Mouse (Mus musculus): ENCODE results near the gene Brca1. TPM values are rescaled to one million over a fixed set of nuclear protein-coding genes. Genes with fewer than 3 reads are reported as not detected.
"Not testable (repeated sequence)": the region's sequence is repeated elsewhere in the genome, so short reads cannot be mapped to it uniquely, and the experiment has no call there.

Gene Brca1
- polyA plus RNA-seq, 1 experiment from 2014 or later = 9.4 TPM

DNA sequence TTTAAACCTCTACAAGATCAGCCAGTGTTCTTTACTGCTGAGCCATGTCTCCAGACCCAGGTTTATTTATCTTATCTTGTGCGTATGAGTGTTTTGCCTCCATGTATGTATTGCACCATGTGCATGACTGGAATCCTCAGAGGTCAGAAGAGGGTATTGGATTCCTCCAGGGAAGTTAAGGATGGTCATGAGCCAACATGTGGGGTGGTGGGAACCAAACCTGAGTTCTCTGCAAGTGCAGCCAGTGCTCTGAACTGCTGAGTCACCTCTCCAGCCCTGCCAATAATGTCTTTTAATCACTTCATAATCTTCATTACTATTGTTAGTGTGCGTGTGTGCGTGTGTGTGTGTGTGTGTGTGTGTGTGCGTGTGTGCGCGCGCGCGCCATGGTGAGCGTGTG lies 100.2 kb downstream of the Brca1 start:
- CTCF ChIA-PET = no interaction called here
- H3K27me3 ChIP-seq = no peaks in the 10 kb centered on the region
- DNase-seq (ENCODE audit: low read depth, low spot score) (no peak), ATAC-seq (no peak)
- in situ Hi-C loops (cut with MboI; ENCODE audit: low pct_unique_long_range_greater_than_20kb) = no loop called here
- POLR2A ChIA-PET = no interaction called here
- TF ChIP-seq CTCF (IDR thresholded peaks at IDR 0.05) = no peak

DNA sequence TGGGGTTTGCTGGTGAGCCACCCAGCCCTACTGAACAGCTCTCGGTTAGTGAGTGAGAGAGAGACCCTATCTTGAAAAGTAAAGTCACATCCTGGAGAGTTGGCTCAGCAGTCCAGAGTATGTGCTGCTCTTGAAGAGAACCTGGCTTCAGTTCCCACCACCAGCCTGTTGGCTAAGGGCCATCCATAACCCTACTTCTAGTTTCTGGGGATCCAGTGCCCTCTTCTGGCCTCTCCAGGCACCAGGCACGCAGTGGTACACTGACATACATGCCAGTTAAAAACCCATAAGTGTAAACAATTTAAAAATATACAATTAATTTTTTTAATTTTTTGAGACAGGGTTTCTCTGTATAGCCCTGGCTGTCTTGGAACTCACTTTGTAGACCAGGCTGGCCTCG lies 101.4 kb downstream of the Brca1 start:
- ChIA-PET POLR2A (interaction anchor here (1.7 kb wide), 1 partner anchor 15 kb away, joined by 8 read pairs; the partner anchor contains the start of genes Rnd2 and Vat1), CTCF (interaction anchor here (1.0 kb wide), 1 partner anchor 9 kb away, joined by 3 read pairs; no protein-coding TSS in a partner anchor)
- in situ Hi-C loops (cut with MboI; ENCODE audit: low pct_unique_long_range_greater_than_20kb) = no loop called here
- H3K27me3 ChIP-seq = no peaks in the 10 kb centered on the region
- DNase-seq (ENCODE audit: low read depth, low spot score) (no peak), ATAC-seq (no peak)
- TF ChIP-seq CTCF (IDR thresholded peaks at IDR 0.05) = no peak

DNA sequence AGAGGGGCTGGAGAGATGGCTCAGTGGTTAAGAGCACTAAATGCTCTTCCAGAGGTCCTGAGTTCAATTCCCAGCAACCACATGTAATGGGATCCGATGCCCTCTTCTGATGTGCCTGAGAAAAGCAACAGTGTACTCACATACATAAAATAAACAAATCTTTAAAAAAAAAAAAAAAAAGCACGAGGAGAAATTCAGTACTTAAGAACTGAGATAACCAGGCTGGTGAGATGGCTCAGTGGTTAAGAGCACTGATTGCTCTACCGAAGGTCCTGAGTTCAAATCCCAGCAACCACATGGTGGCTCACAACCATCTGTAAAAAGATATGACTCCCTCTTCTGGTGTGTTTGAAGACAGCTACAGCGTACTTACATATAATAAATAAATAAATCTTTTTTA lies 102.2 kb downstream of the Brca1 start:
- POLR2A ChIA-PET = interaction anchor here (1.7 kb wide), 1 partner anchor 16 kb away, joined by 8 read pairs; the partner anchor contains the start of genes Rnd2 and Vat1
- ATAC-seq; in situ Hi-C loops (cut with MboI; ENCODE audit: low pct_unique_long_range_greater_than_20kb); H3K27me3 ChIP-seq; DNase-seq (ENCODE audit: low read depth, low spot score): not testable (repeated sequence)
- CTCF ChIA-PET = interaction anchor here (0.7 to 1.0 kb wide), 2 partner anchors 10 to 18 kb away, joined by 3 read pairs; no protein-coding TSS in a partner anchor

DNA sequence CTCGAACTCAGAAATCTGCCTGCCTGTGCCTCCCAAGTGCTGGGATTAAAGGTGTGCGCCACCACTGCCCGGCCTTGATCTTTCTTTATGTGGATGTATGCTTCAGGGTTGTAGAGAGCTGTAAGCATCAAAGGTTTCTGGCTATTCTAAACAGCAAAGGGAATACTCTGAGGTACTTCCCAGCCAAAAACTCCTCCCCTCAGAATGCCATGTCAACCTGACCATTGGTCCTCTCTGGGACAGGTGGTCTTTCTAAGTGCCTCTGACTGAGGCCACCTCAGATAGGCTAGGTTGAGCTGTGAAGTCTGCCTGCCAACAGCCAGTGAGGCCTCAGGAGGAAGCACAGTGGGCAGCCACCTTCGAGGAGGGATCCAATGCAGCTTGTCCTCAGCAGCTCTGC lies 102.9 kb downstream of the Brca1 start:
- no peak for ATAC-seq
- POLR2A ChIA-PET = interaction anchor here (1.0 to 1.7 kb wide), 2 partner anchors 8 to 16 kb away, joined by 3 to 8 read pairs; partner anchors contain the start of genes Rnd2 and Vat1
- H3K27me3 ChIP-seq = no peaks in the 10 kb centered on the region
- in situ Hi-C loops (cut with MboI; ENCODE audit: low pct_unique_long_range_greater_than_20kb) = no loop called here
- CTCF ChIA-PET = interaction anchor here (0.7 kb wide), 1 partner anchor 18 kb away, joined by 3 read pairs; no protein-coding TSS in a partner anchor
- DNase-seq (ENCODE audit: low read depth, low spot score) = no peak
- no peak for TF ChIP-seq CTCF (IDR thresholded peaks at IDR 0.05)

DNA sequence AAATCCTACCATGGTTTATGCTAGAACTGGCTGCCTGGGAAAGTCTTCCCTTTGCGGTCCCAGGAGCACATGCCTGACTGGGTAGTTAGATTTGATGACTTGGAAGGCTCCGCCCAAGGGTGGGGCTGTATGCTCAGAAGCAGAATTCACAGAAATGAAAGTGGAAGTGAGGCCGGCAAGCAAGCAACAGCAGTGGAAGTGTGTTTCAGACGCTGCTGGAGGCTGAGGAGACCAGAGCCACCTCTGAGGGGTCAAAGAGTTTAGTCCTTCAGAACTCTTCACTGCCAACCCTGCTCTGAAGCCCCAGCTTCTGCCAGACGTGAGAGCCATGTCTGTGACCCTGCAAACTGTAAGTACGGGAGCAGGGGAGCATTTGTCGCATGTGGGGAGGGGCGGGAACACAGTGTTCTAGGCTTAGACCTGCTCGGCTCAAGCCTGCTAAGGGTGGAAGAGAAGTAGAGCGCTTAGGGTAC lies 103.4 kb downstream of the Brca1 start, which contains the start of gene Ifi35:
TSS of gene Ifi35 (plus strand) at position 134 of the 473 bp plus-strand sequence.
- in situ Hi-C loops (cut with MboI; ENCODE audit: low pct_unique_long_range_greater_than_20kb) = no loop called here
- H3K27me3 ChIP-seq = no peaks in the 10 kb centered on the region
- ChIA-PET POLR2A (interaction anchor here (0.7 to 1.0 kb wide), 2 partner anchors 8 to 16 kb away, joined by 3 read pairs; partner anchors contain the start of gene Rnd2), CTCF (no interaction called here)
- no peak for DNase-seq (ENCODE audit: low read depth, low spot score)
- peak; percentile 80 for ATAC-seq
- TF ChIP-seq CTCF (IDR thresholded peaks at IDR 0.05) = no peak

DNA sequence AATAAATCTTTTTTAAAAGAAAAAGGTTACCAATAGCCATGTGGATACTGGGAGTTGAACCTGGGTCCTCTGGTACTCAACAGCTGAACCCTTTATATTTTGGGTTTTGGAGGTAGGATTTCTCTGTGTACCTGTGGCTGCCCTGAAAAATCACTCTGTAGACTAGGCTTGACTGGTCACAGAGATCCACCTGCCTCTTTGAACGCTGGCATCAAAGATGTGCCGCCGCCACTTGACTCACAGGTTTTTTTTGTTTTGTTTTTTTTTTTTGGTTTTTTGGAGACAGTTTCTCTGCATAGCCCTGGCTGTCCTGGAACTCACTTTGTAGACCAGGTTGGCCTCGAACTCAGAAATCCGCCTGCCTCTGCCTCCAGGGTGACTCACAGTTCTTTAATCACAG lies 104.0 kb downstream of the Brca1 start:
- DNase-seq (ENCODE audit: low read depth, low spot score) (no peak), ATAC-seq (no peak)
- no peaks in the 10 kb centered on the region for H3K27me3 ChIP-seq
- ChIA-PET POLR2A (interaction anchor here (0.7 to 1.0 kb wide), 2 partner anchors 9 to 17 kb away, joined by 3 read pairs; partner anchors contain the start of gene Rnd2), CTCF (no interaction called here)
- TF ChIP-seq CTCF (IDR thresholded peaks at IDR 0.05) = no peak
- in situ Hi-C loops (cut with MboI; ENCODE audit: low pct_unique_long_range_greater_than_20kb) = no loop called here

DNA sequence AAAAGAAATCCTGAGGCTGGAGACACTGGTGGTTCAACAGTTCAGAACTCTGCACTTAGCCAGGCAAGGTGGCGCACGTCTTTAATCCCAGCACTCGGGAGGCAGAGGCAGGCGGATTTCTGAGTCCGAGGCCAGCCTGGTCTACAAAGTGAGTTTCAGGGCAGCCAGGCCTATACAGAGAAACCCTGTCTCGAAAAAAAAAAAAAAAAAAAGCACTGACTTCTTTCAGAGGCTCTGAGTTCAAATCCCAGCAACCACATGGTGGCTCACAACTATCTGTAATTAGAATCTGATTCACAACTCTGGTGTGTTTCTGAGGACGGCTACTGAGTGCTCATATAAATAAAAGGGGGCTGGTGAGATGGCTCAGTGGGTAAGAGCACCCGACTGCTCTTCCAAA lies 104.9 kb downstream of the Brca1 start:
- ATAC-seq; CTCF ChIA-PET; POLR2A ChIA-PET; H3K27me3 ChIP-seq; DNase-seq (ENCODE audit: low read depth, low spot score); in situ Hi-C loops (cut with MboI; ENCODE audit: low pct_unique_long_range_greater_than_20kb): not testable (repeated sequence)

DNA sequence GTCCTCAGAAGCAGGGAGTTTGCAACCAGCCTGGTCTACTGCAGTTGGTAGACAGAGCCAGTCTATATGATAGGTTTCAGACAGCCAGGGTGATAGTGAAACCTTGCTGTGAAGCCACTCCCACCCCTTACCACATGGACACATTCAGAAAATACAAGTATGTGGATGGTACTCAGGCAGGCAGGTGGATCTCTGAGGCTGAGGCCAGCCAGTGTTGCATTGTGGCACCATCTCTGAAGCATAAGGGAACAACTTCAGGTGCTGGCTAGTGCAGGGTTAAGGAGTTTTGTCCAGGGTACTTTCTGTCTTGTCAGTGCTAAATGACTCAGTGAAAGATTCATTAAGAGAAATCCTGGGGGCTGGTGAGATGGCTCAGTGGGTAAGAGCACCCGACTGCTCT lies 105.4 kb downstream of the Brca1 start:
- H3K27me3 ChIP-seq = no peaks in the 10 kb centered on the region
- POLR2A ChIA-PET = no interaction called here
- DNase-seq (ENCODE audit: low read depth, low spot score) (no peak), ATAC-seq (no peak)
- TF ChIP-seq CTCF (IDR thresholded peaks at IDR 0.05) = no peak
- in situ Hi-C loops (cut with MboI; ENCODE audit: low pct_unique_long_range_greater_than_20kb) = no loop called here
- CTCF ChIA-PET = no interaction called here

DNA sequence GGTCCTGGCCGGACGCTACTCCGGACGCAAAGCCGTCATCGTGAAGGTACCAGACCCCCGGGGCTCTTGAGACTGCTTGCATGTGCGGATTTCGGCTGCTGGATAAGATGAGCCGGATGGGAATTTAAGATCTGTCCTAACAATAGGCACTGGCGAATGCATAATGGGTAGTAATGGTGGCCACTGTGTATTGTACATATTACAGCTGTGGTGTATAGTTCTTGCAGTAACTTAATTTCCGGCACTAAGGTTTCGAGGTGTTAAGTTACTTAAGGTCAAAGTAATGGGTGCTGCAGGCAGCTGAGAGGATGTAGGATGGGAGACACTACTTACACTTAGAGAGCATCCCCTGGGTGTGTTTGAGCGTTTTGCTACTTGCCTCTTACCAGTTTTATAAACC lies 109.0 kb downstream of the Brca1 start:
- ChIA-PET CTCF (interaction anchor here (0.7 to 1.8 kb wide), 4 partner anchors 10 to 26 kb away, joined by 3 to 11 read pairs (median 9); partner anchors contain the start of gene Aarsd1), POLR2A (interaction anchor here (3.0 kb wide), 1 partner anchor 26 kb away, joined by 12 read pairs; the partner anchor contains the start of gene Aarsd1)
- in situ Hi-C loops (cut with MboI; ENCODE audit: low pct_unique_long_range_greater_than_20kb) = no loop called here
- no peaks in the 10 kb centered on the region for H3K27me3 ChIP-seq
- no peak for TF ChIP-seq CTCF (IDR thresholded peaks at IDR 0.05)
- ATAC-seq (peak; percentile 6), DNase-seq (ENCODE audit: low read depth, low spot score) (no peak)

DNA sequence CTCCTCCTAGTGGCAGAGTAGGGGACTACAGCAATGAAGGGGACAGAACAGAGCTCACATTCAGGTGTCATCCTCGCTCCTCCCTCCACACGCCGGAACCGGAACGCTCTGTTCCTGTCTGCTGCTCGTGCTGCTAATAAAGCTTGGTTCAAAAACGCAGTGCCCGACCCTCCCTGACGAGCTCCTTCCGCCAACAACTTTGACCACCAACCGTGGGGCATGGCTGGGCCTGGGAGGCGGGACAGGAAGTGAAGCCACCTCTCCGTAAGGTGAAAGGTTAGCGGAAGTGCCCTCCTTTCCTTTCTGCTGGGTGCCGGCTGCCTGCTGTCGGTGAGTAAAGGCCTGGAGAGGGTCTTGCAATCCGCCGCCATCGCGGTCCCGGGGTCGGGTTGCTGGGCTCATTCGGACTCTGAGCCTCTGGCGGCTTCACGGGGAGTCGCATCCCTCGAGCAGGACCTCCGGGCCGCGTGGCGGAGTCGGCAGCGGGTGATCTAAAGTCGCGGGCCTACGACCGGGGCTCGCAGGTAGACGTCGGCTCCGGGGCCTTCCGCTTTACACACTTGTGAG lies 109.5 kb downstream of the Brca1 start, which contains the start of gene Rpl27:
TSS of gene Rpl27 (plus strand) at position 172 of the 567 bp plus-strand sequence.
- peak; percentile 67 for TF ChIP-seq CTCF (IDR thresholded peaks at IDR 0.05)
- ATAC-seq = peak; percentile 92
- in situ Hi-C loops (cut with MboI; ENCODE audit: low pct_unique_long_range_greater_than_20kb) = no loop called here
- peak; percentile 97 for DNase-seq (ENCODE audit: low read depth, low spot score)
- CTCF ChIA-PET = interaction anchor here (0.7 to 1.8 kb wide), 7 partner anchors 9 to 118 kb away, joined by 3 to 11 read pairs (median 3); partner anchors contain the start of gene Aarsd1
- POLR2A ChIA-PET = interaction anchor here (0.7 to 3.0 kb wide), 2 partner anchors 23 to 25 kb away, joined by 5 to 12 read pairs; partner anchors contain the start of gene Aarsd1
- no peaks in the 10 kb centered on the region for H3K27me3 ChIP-seq

DNA sequence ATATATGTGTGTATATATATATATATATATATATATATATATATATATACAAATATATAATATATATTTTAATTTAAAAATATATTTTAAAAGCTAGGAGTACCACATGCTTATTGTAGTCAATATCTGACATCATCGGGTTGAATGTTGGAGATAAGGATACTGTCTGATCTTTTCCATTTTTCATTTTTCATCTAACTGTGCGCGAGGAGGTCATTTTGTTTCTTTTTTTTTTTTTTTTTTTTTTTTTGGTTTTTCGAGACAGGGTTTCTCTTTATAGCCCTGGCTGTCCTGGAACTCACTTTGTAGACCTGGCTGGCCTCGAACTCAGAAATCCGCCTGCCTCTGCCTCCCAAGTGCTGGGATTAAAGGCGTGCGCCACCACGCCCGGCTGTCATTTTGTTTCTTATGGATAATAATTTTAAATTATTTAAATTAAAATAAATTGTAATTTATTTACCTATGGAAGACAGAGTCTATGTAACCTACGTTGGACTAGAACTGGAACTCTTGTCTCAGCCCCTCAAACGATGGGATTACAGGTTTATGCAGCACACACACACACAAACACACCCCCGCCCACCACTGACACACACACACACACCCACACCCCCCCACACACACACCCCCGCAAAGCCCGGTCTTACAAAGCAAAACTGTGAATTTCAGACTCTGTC lies 110.2 kb downstream of the Brca1 start:
- DNase-seq (ENCODE audit: low read depth, low spot score); H3K27me3 ChIP-seq; in situ Hi-C loops (cut with MboI; ENCODE audit: low pct_unique_long_range_greater_than_20kb); ATAC-seq: not testable (repeated sequence)
- ChIA-PET POLR2A (interaction anchor here (0.6 to 3.0 kb wide), 4 partner anchors 14 to 150 kb away, joined by 3 to 12 read pairs (median 4); partner anchors contain the start of gene Aarsd1), CTCF (interaction anchor here (0.7 to 1.8 kb wide), 7 partner anchors 9 to 118 kb away, joined by 3 to 11 read pairs (median 3); partner anchors contain the start of gene Aarsd1)

Other genes starting within 250 kb of the Brca1 start
- 203 TPM for gene Becn1, start 249.7 kb downstream of the Brca1 start, polyA plus RNA-seq (2021)
- 101 TPM for gene Psme3, start 235.7 kb downstream of the Brca1 start, polyA plus RNA-seq (2021)
- 2.3 TPM for gene Aoc2, start 226.9 kb downstream of the Brca1 start, polyA plus RNA-seq (2021)
- 0.04 TPM for gene Aoc3, start 221.3 kb downstream of the Brca1 start, polyA plus RNA-seq (2021)
- gene G6pc, start 184.4 kb downstream of the Brca1 start, polyA plus RNA-seq (2021) = not detected
- gene Aarsd1, start 134.3 kb downstream of the Brca1 start, polyA plus RNA-seq (2021) = 47.2 TPM
- gene Gm27029, start 127.2 kb downstream of the Brca1 start, polyA plus RNA-seq (2021) = 7.6 TPM
- gene Rundc1, start 126.9 kb downstream of the Brca1 start, polyA plus RNA-seq (2021) = 26.1 TPM
- gene Ptges3l, start 126.6 kb downstream of the Brca1 start, polyA plus RNA-seq (2021) = 28.1 TPM
- 391 TPM for gene Rpl27, start 109.7 kb downstream of the Brca1 start, polyA plus RNA-seq (2021)
- 39.5 TPM for gene Ifi35, start 103.5 kb downstream of the Brca1 start, polyA plus RNA-seq (2021)
- 22.6 TPM for gene Rnd2, start 87.0 kb downstream of the Brca1 start, polyA plus RNA-seq (2021)
- 202 TPM for gene Vat1, start 85.7 kb downstream of the Brca1 start, polyA plus RNA-seq (2021)
- 120 TPM for gene Nbr1, start 194 bp upstream of the Brca1 start, polyA plus RNA-seq (2021)
- 12.5 TPM for gene Tmem106a, start 30.3 kb upstream of the Brca1 start, polyA plus RNA-seq (2021)
- not detected for gene Gm11634, start 47.3 kb upstream of the Brca1 start, polyA plus RNA-seq (2021)
- gene Rdm1, start 75.2 kb upstream of the Brca1 start, polyA plus RNA-seq (2021) = 18.0 TPM
- gene Arl4d, start 113.6 kb upstream of the Brca1 start, polyA plus RNA-seq (2021) = 9.7 TPM
- 24.8 TPM for gene Dhx8, start 181.0 kb upstream of the Brca1 start, polyA plus RNA-seq (2021)
- 51.2 TPM for gene Etv4, start 233.4 kb upstream of the Brca1 start, polyA plus RNA-seq (2021)